Mouse (Mus musculus) MEL (cell line): ENCODE measurements around the gene Atp1a2. TPM values are rescaled to one million over a fixed set of nuclear protein-coding genes. Genes with fewer than 3 reads are reported as not detected.

Experiments used
- DNase-seq: peaks from one replicate; pipeline ENCODE4 v3.0.0; 2011; ENCODE audit warnings: low read depth, low spot score
- H3K27ac ChIP-seq: 2 replicates; pipeline ENCODE4 v1.5.1; 2012; ENCODE audit warnings: low read depth, mild to moderate bottlenecking, control low read depth, low read length, moderate library complexity; ENCODE audit not compliant: control insufficient read depth
- H3K27me3 ChIP-seq, 2 experiments: fragments of 150-350 bp in 1 of 2; sonication (generic) in 1 of 2; 2 replicates each; pipeline ENCODE4 v1.6.1; 2012; ENCODE audit warnings: low read length in 2 of 2, mild to moderate bottlenecking in 2 of 2, improper control_type of control experiment in 1 of 2, moderate library complexity in 1 of 2; ENCODE audit not compliant: insufficient read depth in 2 of 2, control insufficient read depth in 1 of 2
- H3K36me3 ChIP-seq, 2 experiments: 2 replicates each; pipeline ENCODE4 v1.6.1; 2012 to 2014; ENCODE audit warnings: low read length in 2 of 2, improper control_type of control experiment in 1 of 2, inconsistent platforms in 1 of 2, mild to moderate bottlenecking in 1 of 2; ENCODE audit not compliant: insufficient read depth in 2 of 2, control insufficient read depth in 1 of 2
- H3K4me1 ChIP-seq, 2 experiments: fragments of 150-350 bp in 1 of 2; sonication (generic) in 1 of 2; 2 replicates each; pipeline ENCODE4 v1.6.1; 2012; ENCODE audit warnings: low read length in 2 of 2, improper control_type of control experiment in 1 of 2, mild to moderate bottlenecking in 1 of 2; ENCODE audit not compliant: insufficient read depth in 2 of 2, control insufficient read depth in 1 of 2
- H3K4me3 ChIP-seq, 2 experiments: fragments of 150-350 bp in 1 of 2; sonication (generic) in 1 of 2; 2 replicates each; pipeline ENCODE4 v1.5.1; 2012; ENCODE audit warnings: low read depth in 2 of 2, low read length in 2 of 2, mild to moderate bottlenecking in 2 of 2, moderate library complexity in 2 of 2, control low read depth in 1 of 2, improper control_type of control experiment in 1 of 2; ENCODE audit not compliant: control insufficient read depth in 1 of 2, insufficient read depth in 1 of 2
- H3K79me2 ChIP-seq: 2 replicates; pipeline ENCODE4 v1.6.1; 2012; ENCODE audit warnings: mild to moderate bottlenecking, low read length, moderate library complexity; ENCODE audit not compliant: control insufficient read depth, poor library complexity, insufficient read depth
- H3K9ac ChIP-seq: 2 replicates; pipeline ENCODE4 v1.6.1; 2012; ENCODE audit warnings: low read depth, mild to moderate bottlenecking, control low read depth, low read length, moderate library complexity; ENCODE audit not compliant: control insufficient read depth, poor library complexity, severe bottlenecking
- H3K9me3 ChIP-seq: fragments of 150-350 bp; sonication (generic); replicated peaks from 2 replicates; pipeline ENCODE4 v1.6.1; 2012; ENCODE audit warnings: mild to moderate bottlenecking, low read length, improper control_type of control experiment, moderate library complexity; ENCODE audit not compliant: insufficient read depth
- CHD1 ChIP-seq: IDR thresholded peaks from 2 replicates; pipeline ENCODE4 v1.6.1; 2012; ENCODE audit warnings: low read depth, mild to moderate bottlenecking, inconsistent platforms, low read length, improper control_type of control experiment
- CHD2 ChIP-seq: IDR thresholded peaks from 2 replicates; pipeline ENCODE4 v1.6.1; 2011; ENCODE audit warnings: low read length, improper control_type of control experiment
- HCFC1 ChIP-seq: IDR thresholded peaks from 2 replicates; pipeline ENCODE4 v1.6.1; 2012; ENCODE audit warnings: low read depth, mild to moderate bottlenecking, inconsistent platforms, low read length, improper control_type of control experiment, moderate library complexity
- JUND ChIP-seq: IDR thresholded peaks from 2 replicates; pipeline ENCODE4 v1.6.1; 2011; ENCODE audit warnings: low read depth, mild to moderate bottlenecking, improper control_type of control experiment, low read length
- KAT2A ChIP-seq: conservative IDR thresholded peaks from 2 replicates; pipeline ENCODE4 v1.6.1; 2012; ENCODE audit warnings: low read depth, low read length, improper control_type of control experiment, inconsistent platforms
- MAFK ChIP-seq: IDR thresholded peaks from 2 replicates; pipeline ENCODE4 v1.6.1; 2011; ENCODE audit warnings: low read depth, mild to moderate bottlenecking, low read length, improper control_type of control experiment, borderline replicate concordance
- MEF2A ChIP-seq: IDR thresholded peaks from 2 replicates; pipeline ENCODE4 v1.6.1; 2014; ENCODE audit warnings: low read depth, mild to moderate bottlenecking, inconsistent platforms, low read length, improper control_type of control experiment; ENCODE audit not compliant: poor library complexity, insufficient replicate concordance, severe bottlenecking; ENCODE audit errors: extremely low read depth
- MXI1 ChIP-seq: IDR thresholded peaks from 2 replicates; pipeline ENCODE4 v1.6.1; 2011; ENCODE audit warnings: mild to moderate bottlenecking, low read depth, low read length, improper control_type of control experiment
- NELFE ChIP-seq: IDR thresholded peaks from 2 replicates; pipeline ENCODE4 v1.6.1; 2011; ENCODE audit warnings: low read depth, low read length, improper control_type of control experiment
- NRF1 ChIP-seq: IDR thresholded peaks from 2 replicates; pipeline ENCODE4 v1.6.1; 2014; ENCODE audit warnings: low read depth, mild to moderate bottlenecking, inconsistent platforms, low read length, improper control_type of control experiment, moderate library complexity; ENCODE audit not compliant: poor library complexity, insufficient read depth, severe bottlenecking
- POLR2A ChIP-seq, 2 experiments: IDR thresholded peaks; 2 replicates each; pipeline ENCODE4 v1.6.1; 2011 to 2012; ENCODE audit warnings: low read length in 2 of 2, mild to moderate bottlenecking in 2 of 2, control low read depth in 1 of 2, improper control_type of control experiment in 1 of 2, low read depth in 1 of 2, moderate library complexity in 1 of 2; ENCODE audit not compliant: control insufficient read depth in 1 of 2, insufficient read depth in 1 of 2, poor library complexity in 1 of 2
- POLR2AphosphoS5 ChIP-seq: IDR thresholded peaks from 2 replicates; pipeline ENCODE4 v1.6.1; 2012; ENCODE audit warnings: low read depth, borderline replicate concordance, mild to moderate bottlenecking, inconsistent platforms, low read length, moderate library complexity, mixed read lengths
- RAD21 ChIP-seq: IDR thresholded peaks from 2 replicates; pipeline ENCODE4 v1.6.1; 2011; ENCODE audit warnings: mild to moderate bottlenecking, low read depth, low read length, improper control_type of control experiment
- RCOR1 ChIP-seq: IDR thresholded peaks from 2 replicates; pipeline ENCODE4 v1.6.1; 2012; ENCODE audit warnings: low read depth, mild to moderate bottlenecking, inconsistent platforms, low read length, improper control_type of control experiment
- SIN3A ChIP-seq: IDR thresholded peaks from 2 replicates; pipeline ENCODE4 v1.6.1; 2012; ENCODE audit warnings: low read length, improper control_type of control experiment, inconsistent platforms
- SMC3 ChIP-seq: IDR thresholded peaks from 2 replicates; pipeline ENCODE4 v1.6.1; 2011; ENCODE audit warnings: low read depth, low read length, improper control_type of control experiment
- TBP ChIP-seq: IDR thresholded peaks from 2 replicates; pipeline ENCODE4 v1.8.0; 2011; ENCODE audit warnings: low read depth, low read length, improper control_type of control experiment
- USF1 ChIP-seq: IDR thresholded peaks from 2 replicates; pipeline ENCODE4 v1.6.1; 2014; ENCODE audit warnings: low read depth, mild to moderate bottlenecking, inconsistent platforms, low read length, improper control_type of control experiment, moderate library complexity
- USF2 ChIP-seq, 2 experiments: IDR thresholded peaks; 2 replicates each; pipeline ENCODE4 v1.6.1; 2011 to 2012; ENCODE audit warnings: improper control_type of control experiment in 2 of 2, low read length in 2 of 2, borderline replicate concordance in 1 of 2, inconsistent platforms in 1 of 2, low read depth in 1 of 2, mild to moderate bottlenecking in 1 of 2; ENCODE audit not compliant: insufficient read depth in 1 of 2
- ZKSCAN1 ChIP-seq: IDR thresholded peaks from 2 replicates; pipeline ENCODE4 v1.6.1; 2012; ENCODE audit warnings: low read depth, mild to moderate bottlenecking, inconsistent platforms, low read length, improper control_type of control experiment, moderate library complexity
- ZNF384 ChIP-seq: IDR thresholded peaks from 2 replicates; pipeline ENCODE4 v1.6.1; 2012; ENCODE audit warnings: low read depth, mild to moderate bottlenecking, inconsistent platforms, low read length, improper control_type of control experiment
- polyA plus RNA-seq, 2 experiments: library from polyadenylated mRNA; stranded (reverse) in 1 of 2; unstranded in 1 of 2; fragments of >175 nt in 1 of 2; fragments of >200 nt in 1 of 2; gene quantifications; 2 replicates each; pipeline versions ENCODE4 v1.2.1 to v1.2.4; 2012; ENCODE audit warnings: low replicate concordance in 2 of 2, low read depth in 1 of 2; ENCODE audit not compliant: insufficient read length in 2 of 2, insufficient read depth in 1 of 2, missing spikeins in 1 of 2
- total RNA-seq: library from RNA; depleted of rRNA; stranded (reverse); fragments of 300-350 nt; gene quantifications from 2 replicates; pipeline ENCODE4 v1.2.3, GENCODE M21; 2012

Atp1a2 gene
- total and polyA plus RNA-seq, 3 experiments = 0.04 TPM; not detected in 2

DNA sequence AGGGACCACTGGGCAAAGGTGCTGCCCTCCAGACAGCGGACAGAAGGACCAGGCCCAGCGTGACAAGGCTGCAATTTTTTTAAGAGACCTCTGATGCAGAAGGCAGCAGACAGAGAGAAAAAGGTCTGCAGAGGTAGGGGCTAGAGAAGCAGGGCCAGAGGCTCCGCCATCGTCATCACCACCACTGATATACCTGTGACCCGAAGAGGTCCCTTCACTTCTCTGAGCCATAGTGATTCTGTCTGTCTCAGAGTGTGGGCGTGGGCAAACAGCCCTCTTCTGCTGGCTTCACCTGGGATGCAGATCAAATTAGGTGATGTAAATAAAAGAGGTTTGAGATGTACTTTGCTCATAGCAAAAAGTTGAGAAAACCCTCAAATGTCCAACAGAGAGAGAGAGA, 31.8 kb upstream of the Atp1a2 start (continued):
- TF ChIP-seq USF2 (IDR thresholded peaks at IDR 0.05; ENCODE audit: borderline replicate concordance in 1 of 2, insufficient read depth in 1 of 2, low read depth in 1 of 2, low read length in 2 of 2) = no peak
- no peak for TF ChIP-seq MXI1

- no peak within 1 kb of the TSS for H3K9ac ChIP-seq
- H3K4me3 ChIP-seq = no peak within 1 kb of the TSS
- H3K27ac ChIP-seq = no peak within 1 kb of the TSS
- H3K4me1 ChIP-seq = no peaks in the 10 kb centered on the region
- H3K79me2 ChIP-seq = no peaks in the 10 kb centered on the region
- peaks cover 0 to 12% of the 10 kb centered on the region in 2 experiments for H3K27me3 ChIP-seq
- no peak for TF ChIP-seq USF2 (IDR thresholded peaks at IDR 0.05; ENCODE audit: borderline replicate concordance in 1 of 2, insufficient read depth in 1 of 2, low read depth in 1 of 2, low read length in 2 of 2)
- no peak for TF ChIP-seq KAT2A
- no peak for TF ChIP-seq POLR2AphosphoS5
- TF ChIP-seq SIN3A = no peak
- TF ChIP-seq SMC3 = no peak
- no peak for TF ChIP-seq RCOR1
- no peak for TF ChIP-seq USF1
- TF ChIP-seq RAD21 = no peak
- TF ChIP-seq HCFC1 = no peak
- TF ChIP-seq MAFK = no peak
- no peak for TF ChIP-seq ZKSCAN1
- TF ChIP-seq CHD2 = no peak
- no peak for TF ChIP-seq NELFE
- TF ChIP-seq POLR2A (IDR thresholded peaks at IDR 0.05; ENCODE audit: control insufficient read depth in 1 of 2, insufficient read depth in 1 of 2, low read depth in 1 of 2, low read length in 2 of 2, poor library complexity in 1 of 2) = no peak
- TF ChIP-seq NRF1 = no peak
- no peak for TF ChIP-seq MEF2A
- no peak for TF ChIP-seq CHD1
- TF ChIP-seq JUND = no peak
- TF ChIP-seq TBP = no peak
- TF ChIP-seq ZNF384 = no peak
- no peak for DNase-seq
- no peaks in the 10 kb centered on the region for H3K9me3 ChIP-seq
- no peaks in the 10 kb centered on the region for H3K36me3 ChIP-seq
Observed at GRCm38 (mm10) chr1:172329131-172329530, 31.3 kb upstream of the Atp1a2 start, which contains the start of gene Kcnj9. Gene Kcnj9 (minus strand): TSS chr1:172329318.
